Mouse (Mus musculus) olfactory bulb, adult 2 months (tissue): Measurements from ENCODE around the gene Anapc4. TPM values are rescaled to one million over a fixed set of nuclear protein-coding genes. Genes with fewer than 3 reads are reported as not detected.

Source experiments
- H3K27ac ChIP-seq: fragments of 200-500 bp; 2 replicates; pipeline ENCODE4 v1.5.1; 2012; ENCODE audit warnings: low read depth, low read length; ENCODE audit not compliant: insufficient read depth
- H3K4me1 ChIP-seq: fragments of 200-500 bp; 2 replicates; pipeline ENCODE4 v1.6.1; 2012; ENCODE audit warnings: low read length; ENCODE audit not compliant: control insufficient read depth, insufficient read depth
- H3K4me3 ChIP-seq: fragments of 200-500 bp; 2 replicates; pipeline ENCODE4 v1.5.1; 2012; ENCODE audit warnings: mild to moderate bottlenecking, low read depth, low read length, moderate library complexity; ENCODE audit not compliant: insufficient read depth
- CTCF ChIP-seq: fragments of 200-500 bp; IDR thresholded peaks from 2 replicates; pipeline ENCODE4 v1.5.1; 2012; ENCODE audit warnings: low read depth, mild to moderate bottlenecking, low read length, moderate library complexity; ENCODE audit not compliant: insufficient read depth
- POLR2A ChIP-seq: fragments of 200-500 bp; IDR thresholded peaks from 2 replicates; pipeline ENCODE4 v1.6.1; 2012; ENCODE audit warnings: mild to moderate bottlenecking, low read depth, low read length, moderate library complexity; ENCODE audit not compliant: insufficient read depth
- WGBS: fragments of 180-500 bp; shearing (Covaris S2); methylation state at CpG from one replicate; pipeline ENCODE4 v1.1.7; 2018; 5-methylcytosine and 5-hydroxymethylcytosine counted together
- polyA plus RNA-seq: library from polyadenylated mRNA; stranded (reverse); fragments of >200 nt; gene quantifications from 2 replicates; pipeline ENCODE4 v1.2.4, GENCODE M21; 2012; ENCODE audit warnings: low replicate concordance; ENCODE audit not compliant: missing spikeins, insufficient read depth, insufficient read length

The Anapc4 gene
- polyA plus RNA-seq, 1 experiment = not detected

GRCm38 (mm10) chr5:52916186-52916585 is 82.4 kb downstream of the Anapc4 start:
- H3K4me1 ChIP-seq = no peaks in the 10 kb centered on the region
- no peak overlapping the region for H3K27ac ChIP-seq
- WGBS = 65% methylated on average over 6 of the region's 6 CpGs
- TF ChIP-seq POLR2A (no peak), CTCF (no peak)
- H3K4me3 ChIP-seq = no peak overlapping the region

Other genes with a start within 250 kb of the Anapc4 start
- gene Sepsecs, start 164.3 kb upstream of the Anapc4 start, polyA plus RNA-seq = not detected in 2 replicates
- not detected in 2 replicates for gene Pi4k2b, start 92.4 kb upstream of the Anapc4 start, polyA plus RNA-seq
- not detected in 2 replicates for gene Zcchc4, start 58.6 kb upstream of the Anapc4 start, polyA plus RNA-seq
- gene Slc34a2, start 204.1 kb downstream of the Anapc4 start, polyA plus RNA-seq = not detected in 2 replicates